Mouse (Mus musculus): Measurements from ENCODE around the gene Olfr486. TPM values are rescaled to one million over a fixed set of nuclear protein-coding genes. Genes with fewer than 3 reads are reported as not detected.
"Not testable (repeated sequence)": the region's sequence is repeated elsewhere in the genome, so short reads cannot be mapped to it uniquely, and the experiment has no call there.

The Olfr486 gene
- not detected in 2 replicates for total RNA-seq (2017)

DNA sequence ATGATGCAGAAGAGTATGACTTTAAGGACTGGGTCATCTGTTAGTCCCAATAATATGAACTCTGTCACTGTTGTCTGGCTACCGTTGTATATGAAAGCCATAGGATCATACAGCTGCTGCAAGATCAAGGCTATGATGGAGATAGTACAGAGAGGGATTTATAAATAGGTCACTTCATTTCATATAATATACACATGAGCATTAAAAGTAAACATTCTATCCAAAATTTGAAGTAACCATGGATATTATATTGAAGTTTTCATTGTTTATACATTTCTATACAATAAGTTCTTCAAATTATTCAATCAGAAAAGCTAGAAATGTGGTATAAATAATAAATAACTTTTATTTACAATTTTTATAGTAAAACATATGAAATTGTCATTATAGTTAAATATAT is at the start of gene Olfr486:
Gene Olfr486 (minus strand): TSS at position 101 of the 400 bp plus-strand sequence.
- ATAC-seq (replicated peaks; ENCODE audit: low read depth, poor library complexity, severe bottlenecking) = not testable (repeated sequence)

DNA sequence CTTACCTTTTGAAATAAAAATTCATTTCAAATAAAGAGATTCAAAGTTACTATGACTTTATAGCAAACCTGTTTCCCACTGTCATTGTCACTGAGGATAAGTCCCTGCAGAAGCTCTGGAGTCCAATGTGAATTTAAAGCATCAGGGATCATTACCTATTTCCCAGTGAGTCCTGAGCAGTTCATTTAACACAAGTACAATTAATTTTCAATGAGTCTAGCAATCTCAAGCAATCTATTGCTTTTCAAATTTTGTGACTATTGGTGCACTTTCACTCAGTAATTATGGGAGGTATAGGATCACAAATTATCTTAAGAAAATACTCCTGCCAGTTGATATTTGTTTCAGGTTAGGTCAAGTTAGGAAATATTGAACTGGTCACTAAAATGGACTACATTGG is 42.0 kb upstream of the Olfr486 start, which contains the start of gene Olfr487:
Gene Olfr487 (minus strand): TSS at position 101 of the 400 bp plus-strand sequence.
- ATAC-seq (replicated peaks; ENCODE audit: low read depth, poor library complexity, severe bottlenecking) = not testable (repeated sequence)

- ATAC-seq (replicated peaks; ENCODE audit: low read depth, poor library complexity, severe bottlenecking) = no peak
Observed at GRCm38 (mm10) chr7:108196938-108197337, 24.4 kb upstream of the Olfr486 start.

- ATAC-seq (replicated peaks; ENCODE audit: low read depth, poor library complexity, severe bottlenecking) = not testable (repeated sequence)
Observed at GRCm38 (mm10) chr7:108196337-108196736, 23.8 kb upstream of the Olfr486 start.

DNA sequence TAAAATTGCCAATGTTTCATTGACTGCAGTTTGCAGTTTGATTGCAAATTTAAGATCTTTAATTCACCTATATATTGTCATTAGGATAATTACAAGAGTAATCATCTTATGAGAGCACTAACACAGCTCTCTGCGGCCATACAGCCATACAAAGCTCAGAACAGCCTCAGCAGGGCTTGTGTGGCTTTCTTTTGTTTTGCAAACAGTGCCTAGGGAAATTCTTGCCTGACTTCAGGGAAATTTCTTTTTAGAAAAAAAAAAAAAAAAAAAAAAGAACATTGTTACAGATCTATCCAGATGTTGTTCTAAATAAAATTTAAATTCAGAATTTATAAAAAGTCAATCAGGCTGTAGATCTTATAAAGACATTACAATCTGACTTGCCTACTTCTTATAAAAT is 20.2 kb upstream of the Olfr486 start:
- not testable (repeated sequence) for ATAC-seq (replicated peaks; ENCODE audit: low read depth, poor library complexity, severe bottlenecking)

GRCm38 (mm10) chr7:108191196-108191595 is 18.7 kb upstream of the Olfr486 start:
- ATAC-seq (replicated peaks; ENCODE audit: low read depth, poor library complexity, severe bottlenecking) = not testable (repeated sequence)

DNA sequence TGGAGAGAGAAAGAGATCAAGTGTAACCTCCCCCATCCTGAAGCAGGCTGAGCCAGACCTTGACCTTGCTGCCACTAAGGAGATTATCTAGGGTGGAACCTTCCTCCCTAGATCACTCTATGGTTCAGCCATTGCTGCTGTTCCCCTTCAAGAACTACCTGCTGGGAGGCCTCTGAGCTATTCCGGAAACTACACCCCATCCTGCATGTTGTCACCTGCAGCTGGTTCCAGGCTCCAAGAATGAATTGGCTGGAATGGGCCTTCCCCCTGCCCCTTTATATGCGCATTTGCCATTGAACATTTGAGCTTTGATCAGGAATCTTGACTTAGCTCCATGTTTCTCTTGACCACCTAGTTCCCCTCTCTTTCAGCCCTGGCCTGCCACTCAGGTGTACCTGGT is 12.7 kb upstream of the Olfr486 start:
- ATAC-seq (replicated peaks; ENCODE audit: low read depth, poor library complexity, severe bottlenecking) = not testable (repeated sequence)

- not testable (repeated sequence) for ATAC-seq (replicated peaks; ENCODE audit: low read depth, poor library complexity, severe bottlenecking)
Observed at GRCm38 (mm10) chr7:108184401-108184800, 11.9 kb upstream of the Olfr486 start.

GRCm38 (mm10) chr7:108159771-108160170 is 12.8 kb downstream of the Olfr486 start, which contains the start of gene Olfr485:
Gene Olfr485, minus strand, starts transcription at chr7:108159871.
- no peak for ATAC-seq (replicated peaks; ENCODE audit: low read depth, poor library complexity, severe bottlenecking)

DNA sequence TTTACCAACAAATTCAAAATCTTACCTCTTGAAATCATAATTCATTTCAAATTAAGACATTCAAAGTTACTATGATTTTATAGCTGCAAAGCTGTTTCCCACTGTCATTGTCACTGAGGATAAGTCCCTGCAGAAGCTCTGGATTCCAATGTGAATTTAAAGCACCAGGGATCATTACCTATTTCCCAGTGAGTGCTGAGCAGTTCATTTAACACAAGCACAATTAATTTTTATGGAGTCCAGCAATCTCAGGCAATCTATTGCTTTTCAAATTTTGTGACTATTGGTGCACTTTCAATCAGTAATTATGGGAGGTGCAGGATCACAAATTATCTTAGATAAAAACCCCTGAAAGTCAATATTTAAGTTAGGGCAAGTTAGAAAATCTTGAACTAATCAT is 45.2 kb downstream of the Olfr486 start, which contains the start of gene Olfr484:
Gene Olfr484 (minus strand): TSS at position 101 of the 400 bp plus-strand sequence.
- ATAC-seq (replicated peaks; ENCODE audit: low read depth, poor library complexity, severe bottlenecking) = no peak

Other genes with a start within 250 kb of the Olfr486 start
- gene Olfr473, start 242.3 kb downstream of the Olfr486 start, total RNA-seq (2017) = not detected in 2 replicates
- not detected in 2 replicates for gene Olfr474, start 218.1 kb downstream of the Olfr486 start, total RNA-seq (2017)
- not detected in 2 replicates for gene Olfr476, start 207.9 kb downstream of the Olfr486 start, total RNA-seq (2017)
- gene Olfr477, start 186.0 kb downstream of the Olfr486 start, total RNA-seq (2017) = not detected in 2 replicates
- gene Olfr478, start 138.8 kb downstream of the Olfr486 start, total RNA-seq (2017) = not detected in 2 replicates
- gene Olfr479, start 122.0 kb downstream of the Olfr486 start, total RNA-seq (2017) = not detected in 2 replicates
- not detected in 2 replicates for gene Olfr480, start 105.4 kb downstream of the Olfr486 start, total RNA-seq (2017)
- not detected in 2 replicates for gene Olfr481, start 92.9 kb downstream of the Olfr486 start, total RNA-seq (2017)
- gene Olfr482, start 75.2 kb downstream of the Olfr486 start, total RNA-seq (2017) = 0.09 and 0.15 TPM in 2 replicates
- not detected in 2 replicates for gene Olfr483, start 71.9 kb downstream of the Olfr486 start, total RNA-seq (2017)
- not detected in 2 replicates for gene Olfr484, start 45.3 kb downstream of the Olfr486 start, total RNA-seq (2017)
- not detected in 2 replicates for gene Olfr485, start 12.9 kb downstream of the Olfr486 start, total RNA-seq (2017)
- not detected in 2 replicates for gene Olfr487, start 41.9 kb upstream of the Olfr486 start, total RNA-seq (2017)
- not detected in 2 replicates for gene Olfr488, start 85.6 kb upstream of the Olfr486 start, total RNA-seq (2017)
- gene Olfr490, start 116.2 kb upstream of the Olfr486 start, total RNA-seq (2017) = not detected in 2 replicates
- gene Olfr491, start 140.7 kb upstream of the Olfr486 start, total RNA-seq (2017) = not detected in 2 replicates
- gene Olfr492, start 150.9 kb upstream of the Olfr486 start, total RNA-seq (2017) = not detected in 2 replicates
- gene Olfr493, start 174.2 kb upstream of the Olfr486 start, total RNA-seq (2017) = not detected in 2 replicates
- not detected in 2 replicates for gene Olfr494, start 192.6 kb upstream of the Olfr486 start, total RNA-seq (2017)
- gene Olfr495, start 220.4 kb upstream of the Olfr486 start, total RNA-seq (2017) = not detected in 2 replicates
- not detected in 2 replicates for gene Olfr497, start 247.7 kb upstream of the Olfr486 start, total RNA-seq (2017)